ENCODE assay signal across 9 mouse cellular contexts in the genomic region with DNA sequence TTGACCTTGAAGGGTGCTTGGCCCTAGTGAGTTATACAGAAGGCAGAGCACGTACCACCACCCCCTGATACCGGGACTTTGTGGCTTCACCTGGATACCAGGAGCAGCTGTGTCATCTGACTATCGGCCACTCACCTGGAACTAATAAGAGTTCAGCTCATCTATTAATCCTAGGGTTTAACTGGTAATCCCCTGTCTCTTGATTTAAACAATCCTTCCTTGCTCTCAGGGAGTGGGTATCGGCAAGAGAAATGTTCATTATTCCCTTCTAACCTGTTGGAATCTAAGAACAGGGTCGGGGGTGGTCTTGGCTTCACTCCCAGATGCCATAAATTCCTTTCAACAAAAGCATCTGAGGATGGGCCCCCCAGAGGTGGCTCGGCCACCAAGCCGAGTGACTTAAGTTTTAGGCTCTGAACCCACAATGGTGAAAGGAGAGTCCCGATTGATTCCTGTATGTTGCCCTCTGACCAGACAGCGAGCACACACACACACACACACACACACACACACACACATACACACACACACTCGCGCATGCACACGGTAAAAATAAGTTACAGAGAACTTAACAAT. TPM values are rescaled to one million over a fixed set of nuclear protein-coding genes. Genes with fewer than 3 reads are reported as not detected.
DNase-seq lines count a peak whose midpoint lies in the region; ATAC-seq lines count a peak whose summit lies in the region.
"Had no signal": no experiment of that assay in that cellular context is flagged by ENCODE, and none has a peak within 500 bp of the region (broad histone marks: within the 10 kb centered on the region; RNA-seq: fewer than 3 reads in every experiment).

No protein-coding gene starts in this region.

- WGBS in lung, embryonic 16.5 days: 8% methylated on average over 12 of the region's 12 CpGs
- WGBS in embryonic facial prominence, embryonic 15.5 days: 15% methylated on average over 12 of the region's 12 CpGs
- 24% methylated on average over 12 of the region's 12 CpGs for WGBS in intestine, embryonic 16.5 days
- WGBS in neural tube, embryonic 15.5 days: 9% methylated on average over 12 of the region's 12 CpGs

- H3K27me3 ChIP-seq in lung, embryonic 16.5 days (ENCODE audit: control insufficient read depth, insufficient read depth, low read depth, low read length): no peaks in the 10 kb centered on the region; the same call in 1 of the 2 replicates
- H3K27me3 ChIP-seq in embryonic facial prominence, embryonic 15.5 days: no peaks in the 10 kb centered on the region
- peaks cover 3% of the 10 kb centered on the region; the same call in 1 of the 2 replicates for H3K27me3 ChIP-seq in intestine, embryonic 16.5 days (replicated peaks; ENCODE audit: control insufficient read depth, insufficient read depth, low read length)
- no peaks in the 10 kb centered on the region; the same call in 1 of the 2 replicates for H3K27me3 ChIP-seq in neural tube, embryonic 15.5 days (replicated peaks)

- peaks cover 19% of the 10 kb centered on the region for H3K4me1 ChIP-seq in lung, embryonic 16.5 days (replicated peaks; ENCODE audit: control insufficient read depth, insufficient read depth, low read length)
- peaks cover 32% of the 10 kb centered on the region for H3K4me1 ChIP-seq in embryonic facial prominence, embryonic 15.5 days
- peaks cover 13% of the 10 kb centered on the region for H3K4me1 ChIP-seq in intestine, embryonic 16.5 days (ENCODE audit: control insufficient read depth, insufficient read depth, low read length)
- peaks cover 36% of the 10 kb centered on the region for H3K4me1 ChIP-seq in neural tube, embryonic 15.5 days

- H3K36me3 ChIP-seq in lung, embryonic 16.5 days (ENCODE audit: control insufficient read depth, insufficient read depth, low read length): no peaks in the 10 kb centered on the region
- H3K36me3 ChIP-seq in embryonic facial prominence, embryonic 15.5 days: no peaks in the 10 kb centered on the region
- no peaks in the 10 kb centered on the region for H3K36me3 ChIP-seq in intestine, embryonic 16.5 days (ENCODE audit: control insufficient read depth, insufficient read depth, low read length)
- no peaks in the 10 kb centered on the region for H3K36me3 ChIP-seq in neural tube, embryonic 15.5 days

- no peaks in the 10 kb centered on the region for H3K9me3 ChIP-seq in lung, embryonic 16.5 days (ENCODE audit: control insufficient read depth, low read length)
- no peaks in the 10 kb centered on the region for H3K9me3 ChIP-seq in embryonic facial prominence, embryonic 15.5 days (replicated peaks)
- H3K9me3 ChIP-seq in intestine, embryonic 16.5 days (ENCODE audit: control insufficient read depth, low read length): no peaks in the 10 kb centered on the region
- no peaks in the 10 kb centered on the region for H3K9me3 ChIP-seq in neural tube, embryonic 15.5 days (replicated peaks)

- DNase-seq in lung, postnatal 36 days: no peak
- DNase-seq in frontal cortex, postnatal 14 days (ENCODE audit: low spot score in 2 of 2): no peak
- no peak for DNase-seq in right cerebral cortex, postnatal 10 days (ENCODE audit: low spot score in 2 of 2)
- DNase-seq in thymus, postnatal 0 days (ENCODE audit: low spot score): no peak

- peak overlapping the region; percentile 60 for H3K4me2 ChIP-seq in lung, embryonic 16.5 days (ENCODE audit: low read depth, low read length)
- H3K4me2 ChIP-seq in embryonic facial prominence, embryonic 15.5 days (replicated peaks): peak overlapping the region; percentile 68
- peak overlapping the region; percentile 59; the same call in 1 of the 2 replicates for H3K4me2 ChIP-seq in intestine, embryonic 16.5 days (ENCODE audit: low read depth, low read length)
- peak overlapping the region; percentile 61 for H3K4me2 ChIP-seq in neural tube, embryonic 15.5 days

- H3K27ac ChIP-seq in lung, embryonic 16.5 days (ENCODE audit: low read length): no peak overlapping the region
- H3K27ac ChIP-seq in embryonic facial prominence, embryonic 15.5 days (replicated peaks): no peak overlapping the region
- no peak overlapping the region for H3K27ac ChIP-seq in intestine, embryonic 16.5 days (ENCODE audit: low read length)
- no peak overlapping the region for H3K27ac ChIP-seq in neural tube, embryonic 15.5 days (replicated peaks)

- ATAC-seq in lung, embryonic 16.5 days (ENCODE audit: low read depth): no peak
- no peak for ATAC-seq in embryonic facial prominence, embryonic 15.5 days (ENCODE audit: insufficient number of reproducible peaks, low FRiP score, low TSS enrichment, low read depth)
- no peak for ATAC-seq in intestine, embryonic 16.5 days
- ATAC-seq in neural tube, embryonic 15.5 days (ENCODE audit: low FRiP score): no peak

- peak overlapping the region; percentile 47 for H3K4me3 ChIP-seq in lung, embryonic 16.5 days (ENCODE audit: low read length)
- H3K4me3 ChIP-seq in embryonic facial prominence, embryonic 15.5 days (replicated peaks): peak overlapping the region; percentile 46; the same call in 1 of the 2 replicates
- peak overlapping the region; percentile 51; the same call in 1 of the 2 replicates for H3K4me3 ChIP-seq in intestine, embryonic 16.5 days (ENCODE audit: low read length)
- no peak overlapping the region for H3K4me3 ChIP-seq in neural tube, embryonic 15.5 days (replicated peaks)

- H3K9ac ChIP-seq in lung, embryonic 16.5 days (ENCODE audit: low read length): peak overlapping the region; percentile 11; the same call in 1 of the 2 replicates
- no peak overlapping the region for H3K9ac ChIP-seq in embryonic facial prominence, embryonic 15.5 days
- H3K9ac ChIP-seq in intestine, embryonic 16.5 days (ENCODE audit: low read depth, low read length): peak overlapping the region; percentile 44; the same call in 1 of the 2 replicates
- no peak overlapping the region for H3K9ac ChIP-seq in neural tube, embryonic 15.5 days (replicated peaks)

RNA-seq across cellular contexts. Expression of a gene that starts 0.8 kb away (rescaled TPM):
- 58.2 and 67.6 TPM in 2 replicates for polyA plus RNA-seq in lung, embryonic 16.5 days (2015; fragmentation: Nextera tagmentation; extraction: Ambion mirVana)
- 43.8 and 45.7 TPM in 2 replicates for polyA plus RNA-seq in embryonic facial prominence, embryonic 15.5 days (2015; fragmentation: Nextera tagmentation; extraction: Ambion mirVana)
- 22.3 and 22.6 TPM in 2 replicates for polyA plus RNA-seq in intestine, embryonic 16.5 days (2015; fragmentation: Nextera tagmentation; extraction: Ambion mirVana)
- 25.5 and 29.0 TPM in 2 replicates for polyA plus RNA-seq in neural tube, embryonic 15.5 days (2015; fragmentation: Nextera tagmentation; extraction: Ambion mirVana)
- polyA plus RNA-seq in thymus, postnatal 0 days (2015; fragmentation: Nextera tagmentation; extraction: Ambion mirVana): 20.0 and 20.2 TPM in 2 replicates

RNA-seq across cellular contexts. Expression of a gene that starts 49.4 kb away (rescaled TPM):
- 0.16 TPM in 1 of 2 replicates, not detected in the other for polyA plus RNA-seq in lung, embryonic 16.5 days (2015; fragmentation: Nextera tagmentation; extraction: Ambion mirVana)
- polyA plus RNA-seq in embryonic facial prominence, embryonic 15.5 days (2015; fragmentation: Nextera tagmentation; extraction: Ambion mirVana): 1.2 and 2.0 TPM in 2 replicates
- not detected in 2 replicates for polyA plus RNA-seq in intestine, embryonic 16.5 days (2015; fragmentation: Nextera tagmentation; extraction: Ambion mirVana)
- polyA plus RNA-seq in neural tube, embryonic 15.5 days (2015; fragmentation: Nextera tagmentation; extraction: Ambion mirVana): 0.59 and 0.70 TPM in 2 replicates
- polyA plus RNA-seq in thymus, postnatal 0 days (2015; fragmentation: Nextera tagmentation; extraction: Ambion mirVana): not detected in 2 replicates
- polyA plus RNA-seq: spleen, adult 2 months had no signal

Comparison
In these comparisons a context has a peak if more than half of its experiments do, and no peak if none do; other contexts are left out.
1. H3K9ac ChIP-seq: peak in lung, embryonic 16.5 days (single experiment) and intestine, embryonic 16.5 days (single experiment); none in embryonic facial prominence, embryonic 15.5 days (single experiment) and neural tube, embryonic 15.5 days (single experiment).
2. Peak in every context shown above with its lines, with median percentiles within 50 percentile points of each other: H3K4me2 ChIP-seq.